Mouse (Mus musculus): ENCODE measurements around the gene Sigmar1. TPM values are rescaled to one million over a fixed set of nuclear protein-coding genes. Genes with fewer than 3 reads are reported as not detected.
A peak's percentile ranks its signal among the peaks of the same experiment; 100 is the strongest.

The Sigmar1 gene
- polyA plus RNA-seq, 1 experiment: not detected

DNA sequence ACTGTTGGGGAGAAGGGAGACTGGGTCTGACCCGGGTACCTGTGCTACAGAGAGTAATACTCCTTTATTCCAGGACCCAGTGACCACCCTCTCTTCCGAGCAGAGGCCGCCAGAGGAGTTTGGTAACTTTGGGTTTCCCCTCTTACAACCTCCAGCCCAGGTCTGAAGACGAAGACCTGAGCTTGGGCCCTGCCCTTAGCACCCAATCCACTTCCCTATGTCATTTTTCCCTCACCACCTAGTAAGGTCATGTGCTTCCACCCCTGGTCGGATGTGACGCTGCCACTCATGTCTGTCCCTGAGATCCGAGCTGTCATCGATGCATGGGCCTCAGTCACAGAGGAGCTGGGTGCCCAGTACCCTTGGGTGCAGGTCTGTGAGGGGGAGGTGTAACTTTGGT is 483 bp upstream of the Sigmar1 start:
- peaks cover 23% of the 10 kb centered on the region for H3K4me1 ChIP-seq (ENCODE audit: control insufficient read depth, insufficient read depth, low read length)
- WGBS: 75% methylated on average over 8 of the region's 8 CpGs
- TF ChIP-seq CTCF (IDR thresholded peaks at IDR 0.05; ENCODE audit: insufficient read depth, low read depth, low read length) (no peak), POLR2A (IDR thresholded peaks at IDR 0.05; ENCODE audit: insufficient read depth, low read depth, low read length) (no peak)
- H3K27ac ChIP-seq (ENCODE audit: insufficient read depth, low read depth, low read length): no peak overlapping the region; the same call in 1 of the 2 replicates
- peak overlapping the region; percentile 72 for H3K4me3 ChIP-seq (ENCODE audit: insufficient read depth, low read depth, low read length)

DNA sequence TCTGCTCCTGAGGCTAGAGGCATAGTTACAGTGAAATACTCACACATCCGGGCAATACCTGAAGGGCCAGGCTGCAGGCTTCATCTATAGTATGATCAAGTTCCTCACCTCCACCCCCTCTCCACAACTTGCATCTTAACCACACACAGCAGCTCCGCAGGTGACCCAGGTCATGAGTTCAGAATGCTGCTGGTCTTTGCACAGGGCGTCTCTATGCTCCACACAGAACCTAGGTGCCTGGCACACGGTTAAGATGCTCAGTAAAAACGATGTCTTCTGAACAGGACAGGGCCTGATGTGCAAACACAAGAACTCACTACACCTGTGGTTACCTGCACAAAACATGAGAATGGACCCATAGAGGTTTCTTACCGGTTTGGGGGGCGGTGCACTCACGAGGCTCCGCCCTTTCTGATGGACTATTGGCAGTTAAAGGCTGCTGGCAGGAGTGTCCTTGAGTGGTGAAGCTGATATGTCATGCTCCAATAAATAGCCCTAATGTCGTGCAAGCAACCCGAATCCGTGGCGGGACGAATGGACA is 1.1 kb downstream of the Sigmar1 start, which contains the start of gene Galt:
TSS of gene Galt (plus strand) at position 432 of the 541 bp plus-strand sequence.
- Histone ChIP-seq H3K4me1 (ENCODE audit: control insufficient read depth, insufficient read depth, low read length) (peaks cover 13% of the 10 kb centered on the region), H3K27ac (ENCODE audit: insufficient read depth, low read depth, low read length) (peak within 1 kb of the TSS; percentile 76), H3K4me3 (ENCODE audit: insufficient read depth, low read depth, low read length) (peak within 1 kb of the TSS; percentile 72)
- no peak for TF ChIP-seq CTCF (IDR thresholded peaks at IDR 0.05; ENCODE audit: insufficient read depth, low read depth, low read length)
- 0 out of 2 replicates have a peak, but pooled peaks have one; percentile 6 for TF ChIP-seq POLR2A (IDR thresholded peaks at IDR 0.05; ENCODE audit: insufficient read depth, low read depth, low read length)
- WGBS: 16% methylated on average over 14 of the region's 14 CpGs

DNA sequence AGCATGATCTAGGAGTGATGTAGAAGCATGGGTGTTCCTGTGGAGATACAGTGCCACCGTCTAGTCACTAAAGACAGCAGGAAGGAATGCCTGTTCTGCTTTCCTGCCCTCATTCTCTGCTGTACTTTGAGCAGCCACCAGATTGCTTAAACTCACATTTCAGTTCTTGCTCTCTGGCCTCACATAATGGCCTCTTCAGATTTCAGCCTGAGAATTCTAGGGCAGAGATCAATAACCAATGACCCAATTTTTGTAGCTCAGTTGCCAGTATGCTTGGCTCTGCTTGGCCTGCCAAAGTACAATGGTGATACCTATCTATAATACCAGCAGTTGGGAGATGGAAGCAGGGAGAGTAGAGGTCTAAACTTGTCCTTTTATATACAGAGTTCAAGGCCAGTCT is 10.9 kb downstream of the Sigmar1 start:
- TF ChIP-seq CTCF (IDR thresholded peaks at IDR 0.05; ENCODE audit: insufficient read depth, low read depth, low read length) (no peak), POLR2A (IDR thresholded peaks at IDR 0.05; ENCODE audit: insufficient read depth, low read depth, low read length) (no peak)
- H3K4me3 ChIP-seq (ENCODE audit: insufficient read depth, low read depth, low read length): no peak overlapping the region
- H3K27ac ChIP-seq (ENCODE audit: insufficient read depth, low read depth, low read length): no peak overlapping the region
- 71% methylated on average over 1 of the region's 1 CpGs for WGBS
- peaks cover 5% of the 10 kb centered on the region for H3K4me1 ChIP-seq (ENCODE audit: control insufficient read depth, insufficient read depth, low read length)

DNA sequence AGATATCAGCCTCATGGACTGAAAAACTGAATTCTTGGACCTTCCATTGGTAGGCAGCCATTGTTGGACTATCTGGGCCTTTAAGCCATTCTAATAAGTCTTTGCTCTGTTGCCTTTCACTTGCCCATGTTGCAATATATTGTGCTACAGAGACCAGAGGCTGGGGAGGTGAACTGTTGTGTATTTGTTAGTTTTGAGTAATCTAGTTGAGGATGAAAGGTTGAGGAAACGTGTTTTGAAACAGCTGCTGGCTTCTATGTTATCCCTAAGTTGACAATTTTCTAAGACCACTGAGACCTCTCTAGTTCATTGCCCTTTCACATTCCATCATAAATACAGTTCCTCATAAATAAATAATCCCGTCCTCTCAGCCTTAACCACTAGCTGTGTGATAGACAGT is 11.8 kb downstream of the Sigmar1 start:
- 85% methylated on average over 2 of the region's 2 CpGs for WGBS
- Histone ChIP-seq H3K4me3 (ENCODE audit: insufficient read depth, low read depth, low read length) (no peak overlapping the region), H3K4me1 (ENCODE audit: control insufficient read depth, insufficient read depth, low read length) (peaks cover 5% of the 10 kb centered on the region), H3K27ac (ENCODE audit: insufficient read depth, low read depth, low read length) (no peak overlapping the region)
- TF ChIP-seq CTCF (IDR thresholded peaks at IDR 0.05; ENCODE audit: insufficient read depth, low read depth, low read length) (no peak), POLR2A (IDR thresholded peaks at IDR 0.05; ENCODE audit: insufficient read depth, low read depth, low read length) (no peak)

DNA sequence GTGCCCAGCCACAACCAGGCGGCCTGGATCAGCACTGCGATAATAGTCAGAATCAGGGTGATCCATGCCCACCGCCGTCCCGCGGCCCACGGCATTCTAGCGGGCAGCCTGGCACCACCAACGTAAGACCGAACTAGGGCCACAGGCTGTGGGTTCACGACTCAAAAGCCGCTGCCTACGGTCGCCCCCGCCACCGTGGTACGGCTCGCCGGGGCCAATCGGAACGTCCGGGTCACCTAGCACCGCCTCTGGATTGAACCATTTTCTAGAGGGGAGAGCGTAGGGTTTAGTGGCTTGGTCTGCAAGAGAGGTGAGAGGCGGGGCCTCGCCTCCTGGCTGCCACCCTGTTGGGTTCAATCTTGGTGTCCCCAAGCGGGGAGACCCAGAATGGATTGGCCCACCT is 14.8 kb downstream of the Sigmar1 start:
- peak overlapping the region; percentile 41; the same call in 1 of the 2 replicates for H3K27ac ChIP-seq (ENCODE audit: insufficient read depth, low read depth, low read length)
- H3K4me1 ChIP-seq (ENCODE audit: control insufficient read depth, insufficient read depth, low read length): peaks cover 5% of the 10 kb centered on the region
- peak overlapping the region; percentile 77 for H3K4me3 ChIP-seq (ENCODE audit: insufficient read depth, low read depth, low read length)
- peak; percentile 93 for TF ChIP-seq POLR2A (IDR thresholded peaks at IDR 0.05; ENCODE audit: insufficient read depth, low read depth, low read length)
- TF ChIP-seq CTCF (IDR thresholded peaks at IDR 0.05; ENCODE audit: insufficient read depth, low read depth, low read length): no peak
- 0% methylated on average over 27 of the region's 27 CpGs for WGBS

DNA sequence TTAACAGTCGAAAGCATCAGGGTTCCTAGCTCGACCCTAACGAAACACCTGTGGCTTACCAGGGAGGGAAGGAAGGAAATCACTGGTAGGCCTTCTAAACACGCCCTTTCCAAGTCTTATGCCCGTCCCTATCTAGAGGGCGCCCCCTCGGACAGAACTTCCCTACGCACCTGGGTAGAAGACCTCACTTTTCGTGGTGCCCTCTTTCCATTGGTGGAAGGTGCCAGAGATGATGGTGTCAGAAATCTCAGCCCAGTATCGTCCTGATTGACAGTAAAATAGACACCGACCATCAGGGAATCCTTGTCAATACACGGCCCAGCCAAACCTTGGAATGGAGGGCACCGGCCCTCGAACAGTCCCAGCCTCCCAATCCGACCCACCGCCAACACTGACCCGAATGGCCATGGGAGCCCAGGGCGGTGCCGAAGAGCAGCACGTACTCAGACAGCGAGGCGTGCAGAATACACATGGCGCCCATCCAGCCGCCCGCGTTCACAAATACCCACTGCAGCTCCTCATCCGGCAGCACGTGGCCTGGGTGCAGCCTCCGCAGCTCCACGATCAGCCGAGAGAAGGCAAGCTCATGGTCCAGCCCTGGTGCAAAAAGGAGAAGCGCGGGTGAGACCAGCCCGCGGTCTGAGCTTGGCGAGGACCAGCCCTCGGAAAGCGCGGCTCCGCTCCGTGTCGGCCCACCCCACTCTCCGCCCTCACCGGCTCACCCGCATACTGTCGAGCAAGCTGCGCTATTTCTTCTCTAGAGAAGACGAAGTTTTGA is 15.4 kb downstream of the Sigmar1 start:
- Histone ChIP-seq H3K27ac (ENCODE audit: insufficient read depth, low read depth, low read length) (peak overlapping the region; percentile 41; the same call in 1 of the 2 replicates), H3K4me3 (ENCODE audit: insufficient read depth, low read depth, low read length) (peak overlapping the region; percentile 77), H3K4me1 (ENCODE audit: control insufficient read depth, insufficient read depth, low read length) (peaks cover 5% of the 10 kb centered on the region)
- WGBS: 1% methylated on average over 48 of the region's 48 CpGs
- TF ChIP-seq CTCF (IDR thresholded peaks at IDR 0.05; ENCODE audit: insufficient read depth, low read depth, low read length) (peak; percentile 30; the same call in 1 of the 2 replicates), POLR2A (IDR thresholded peaks at IDR 0.05; ENCODE audit: insufficient read depth, low read depth, low read length) (no peak)

DNA sequence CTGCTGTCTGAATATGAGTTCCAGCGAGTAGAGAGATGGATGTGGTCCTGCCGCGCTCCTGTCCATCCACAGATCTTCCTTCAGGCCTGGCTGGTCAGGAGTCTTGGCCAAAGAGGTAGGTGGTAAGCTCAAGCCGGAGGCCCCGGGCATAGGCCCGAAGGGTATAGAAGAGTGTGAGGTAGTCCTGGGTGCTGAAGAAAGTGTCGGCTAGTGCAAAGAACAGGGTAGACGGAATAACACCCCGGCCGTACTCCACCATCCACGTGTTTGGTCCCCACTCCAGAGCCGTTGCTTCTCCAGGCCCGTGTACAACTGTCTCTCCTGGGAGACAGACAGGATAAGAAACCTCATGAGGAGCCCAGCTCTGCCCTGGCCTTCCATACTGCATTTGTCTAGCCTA is 16.7 kb downstream of the Sigmar1 start:
- Histone ChIP-seq H3K4me1 (ENCODE audit: control insufficient read depth, insufficient read depth, low read length) (peaks cover 5% of the 10 kb centered on the region), H3K4me3 (ENCODE audit: insufficient read depth, low read depth, low read length) (no peak overlapping the region), H3K27ac (ENCODE audit: insufficient read depth, low read depth, low read length) (no peak overlapping the region)
- 93% methylated on average over 13 of the region's 13 CpGs for WGBS
- TF ChIP-seq CTCF (IDR thresholded peaks at IDR 0.05; ENCODE audit: insufficient read depth, low read depth, low read length): no peak
- no peak for TF ChIP-seq POLR2A (IDR thresholded peaks at IDR 0.05; ENCODE audit: insufficient read depth, low read depth, low read length)

DNA sequence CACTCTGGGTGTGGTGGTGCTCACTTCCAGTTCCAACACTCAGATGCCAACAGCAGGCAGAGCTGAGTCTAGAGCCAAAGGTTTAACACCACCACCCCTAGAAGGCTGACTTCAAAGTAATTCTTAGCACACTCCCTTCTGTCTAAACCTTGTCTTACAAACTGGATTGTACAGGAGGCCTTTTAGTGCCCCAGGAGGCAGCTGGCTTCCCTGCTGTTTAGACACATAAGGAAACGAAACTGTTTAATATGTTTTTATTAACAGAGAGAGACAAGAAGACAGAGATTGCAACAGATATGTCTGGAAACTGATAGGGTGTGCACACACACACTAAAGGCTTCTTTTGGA is 17.7 kb downstream of the Sigmar1 start:
- H3K27ac ChIP-seq (ENCODE audit: insufficient read depth, low read depth, low read length): no peak overlapping the region
- H3K4me3 ChIP-seq (ENCODE audit: insufficient read depth, low read depth, low read length): no peak overlapping the region
- WGBS: 76% methylated on average over 1 of the region's 1 CpGs
- H3K4me1 ChIP-seq (ENCODE audit: control insufficient read depth, insufficient read depth, low read length): peaks cover 5% of the 10 kb centered on the region
- TF ChIP-seq CTCF (IDR thresholded peaks at IDR 0.05; ENCODE audit: insufficient read depth, low read depth, low read length): no peak
- TF ChIP-seq POLR2A (IDR thresholded peaks at IDR 0.05; ENCODE audit: insufficient read depth, low read depth, low read length): no peak

DNA sequence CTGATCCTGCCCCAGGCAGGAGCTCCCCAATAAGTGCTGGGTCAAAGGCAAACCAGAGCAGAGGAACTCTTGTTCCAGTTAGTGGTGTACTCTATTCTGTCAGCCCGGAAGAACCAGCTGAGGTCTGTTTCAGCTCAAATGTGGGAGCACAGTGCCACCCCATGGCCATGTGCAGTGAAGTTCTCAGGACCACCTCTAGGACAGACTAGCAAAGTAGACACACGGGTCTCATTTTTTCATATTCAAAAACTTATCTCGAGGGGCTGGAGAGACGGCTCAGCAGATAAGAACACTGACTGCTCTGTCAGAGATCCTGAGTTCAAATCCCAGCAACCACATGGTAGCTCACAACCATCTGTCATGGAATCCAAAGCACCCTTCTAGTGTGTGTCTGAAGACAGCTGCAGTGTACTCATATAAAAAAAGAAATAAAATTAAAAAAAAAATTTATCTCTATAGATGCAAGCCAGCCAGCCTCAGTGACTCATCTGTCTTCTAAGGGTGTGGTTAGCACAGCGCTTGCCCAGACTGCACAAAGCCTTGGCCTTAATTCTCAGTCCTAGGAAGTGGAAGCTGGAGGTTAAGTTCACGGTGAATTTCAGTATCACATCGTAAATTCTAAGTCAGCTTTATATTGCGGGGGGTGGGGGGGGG is 18.2 kb downstream of the Sigmar1 start:
- TF ChIP-seq POLR2A (IDR thresholded peaks at IDR 0.05; ENCODE audit: insufficient read depth, low read depth, low read length) (no peak), CTCF (IDR thresholded peaks at IDR 0.05; ENCODE audit: insufficient read depth, low read depth, low read length) (peak; percentile 52)
- WGBS: 43% methylated on average over 8 of the region's 8 CpGs
- peaks cover 5% of the 10 kb centered on the region for H3K4me1 ChIP-seq (ENCODE audit: control insufficient read depth, insufficient read depth, low read length)
- H3K27ac ChIP-seq (ENCODE audit: insufficient read depth, low read depth, low read length): no peak overlapping the region
- H3K4me3 ChIP-seq (ENCODE audit: insufficient read depth, low read depth, low read length): no peak overlapping the region
